Mouse (Mus musculus): ENCODE measurements around the gene Tex38. TPM values are rescaled to one million over a fixed set of nuclear protein-coding genes. Genes with fewer than 3 reads are reported as not detected.

Tex38 gene
- total and polyA plus RNA-seq, 3 experiments = 0.17 to 0.30 TPM; not detected in 1

DNA sequence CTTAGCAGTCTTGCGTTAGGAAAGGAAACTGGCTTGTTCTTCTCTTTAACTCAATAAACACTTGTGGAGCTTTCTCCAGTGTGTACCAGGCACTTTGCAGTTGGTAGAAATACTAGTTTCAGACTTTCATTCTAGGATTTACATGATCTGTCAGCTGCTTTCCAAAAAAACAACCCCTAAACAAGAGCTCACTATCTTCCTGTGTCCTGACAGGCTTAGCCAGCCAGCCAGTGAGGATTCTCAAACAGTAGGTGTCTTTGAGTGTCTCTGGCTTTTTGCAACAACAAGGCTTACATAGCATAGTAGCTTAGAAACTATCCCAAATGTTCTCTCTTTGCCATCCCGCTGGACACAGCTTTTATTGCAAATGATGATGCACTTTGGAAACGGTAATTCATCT lies 26.7 kb downstream of the Tex38 start:
- dilution Hi-C loops (cut with MboI; ENCODE audit: extremely low pct_ligation_motif_present, extremely low pct_unique_long_range_greater_than_20kb, low sequenced_read_pairs) (no loop called here), in situ Hi-C loops (cut with MboI; ENCODE audit: low pct_ligation_motif_present, low pct_unique_long_range_greater_than_20kb, low sequenced_read_pairs) (no loop called here)
- Histone ChIP-seq H3K27ac (ENCODE audit: insufficient read depth, low read depth) (no peak overlapping the region), H3K79me2 (replicated peaks; ENCODE audit: control insufficient read depth, extremely low read depth, insufficient read depth, poor library complexity, severe bottlenecking) (no peaks in the 10 kb centered on the region), H3K4me3 (replicated peaks in 1 of 3; ENCODE audit: low read depth in 2 of 3, low read length in 2 of 3, poor library complexity in 1 of 3) (no peak overlapping the region), H3K36me3 (replicated peaks in 1 of 2; ENCODE audit: control insufficient read depth in 1 of 2, insufficient read depth in 1 of 2, low read length in 1 of 2) (peaks cover 41 to 84% of the 10 kb centered on the region in 2 experiments), H3K4me1 (ENCODE audit: control insufficient read depth in 1 of 2, insufficient read depth in 2 of 2) (no peaks in the 10 kb centered on the region), H3K27me3 (replicated peaks) (no peaks in the 10 kb centered on the region), H3K9ac (ENCODE audit: insufficient read depth, low read depth) (no peak overlapping the region), H3K4me2 (ENCODE audit: insufficient read depth, low read depth, poor library complexity, severe bottlenecking) (no peak overlapping the region), H3K9me3 (replicated peaks; ENCODE audit: low read length) (no peaks in the 10 kb centered on the region)
- DNase-seq (ENCODE audit: extremely low read depth) = no peak
- TF ChIP-seq UBTF (IDR thresholded peaks at IDR 0.05; ENCODE audit: low read depth, low read length) (no peak), BHLHE40 (IDR thresholded peaks at IDR 0.05; ENCODE audit: low read depth, low read length) (no peak), EP300 (IDR thresholded peaks at IDR 0.05; ENCODE audit: low read length) (no peak), HCFC1 (IDR thresholded peaks at IDR 0.05; ENCODE audit: low read depth, low read length) (no peak), ELF1 (IDR thresholded peaks at IDR 0.05; ENCODE audit: low read depth, low read length) (no peak), MEF2A (IDR thresholded peaks at IDR 0.05; ENCODE audit: borderline replicate concordance, low read depth, low read length) (no peak), ZKSCAN1 (IDR thresholded peaks at IDR 0.05; ENCODE audit: borderline replicate concordance, low read depth, low read length) (no peak), ZNF384 (IDR thresholded peaks at IDR 0.05; ENCODE audit: low read depth, low read length) (no peak), POLR2A (IDR thresholded peaks at IDR 0.05; ENCODE audit: low read depth, low read length) (no peak), NRF1 (IDR thresholded peaks at IDR 0.05; ENCODE audit: low read depth, low read length) (no peak), RCOR1 (conservative IDR thresholded peaks at IDR 0.05; ENCODE audit: low read depth, low read length) (no peak), KAT2A (IDR thresholded peaks at IDR 0.05; ENCODE audit: insufficient replicate concordance, low read length) (no peak), E2F4 (IDR thresholded peaks at IDR 0.05; ENCODE audit: insufficient replicate concordance, low read depth, low read length) (no peak), MAZ (IDR thresholded peaks at IDR 0.05; ENCODE audit: low read depth, low read length) (no peak), CHD2 (IDR thresholded peaks at IDR 0.05; ENCODE audit: low read length) (no peak), TBP (conservative IDR thresholded peaks at IDR 0.05; ENCODE audit: low read depth, low read length) (no peak), JUN (IDR thresholded peaks at IDR 0.05; ENCODE audit: insufficient read depth, low read depth, low read length) (no peak), RAD21 (IDR thresholded peaks at IDR 0.05; ENCODE audit: low read depth, low read length) (no peak), MYC (IDR thresholded peaks at IDR 0.05; ENCODE audit: low read depth, low read length) (no peak), MAX (IDR thresholded peaks at IDR 0.05; ENCODE audit: low read length) (no peak)

DNA sequence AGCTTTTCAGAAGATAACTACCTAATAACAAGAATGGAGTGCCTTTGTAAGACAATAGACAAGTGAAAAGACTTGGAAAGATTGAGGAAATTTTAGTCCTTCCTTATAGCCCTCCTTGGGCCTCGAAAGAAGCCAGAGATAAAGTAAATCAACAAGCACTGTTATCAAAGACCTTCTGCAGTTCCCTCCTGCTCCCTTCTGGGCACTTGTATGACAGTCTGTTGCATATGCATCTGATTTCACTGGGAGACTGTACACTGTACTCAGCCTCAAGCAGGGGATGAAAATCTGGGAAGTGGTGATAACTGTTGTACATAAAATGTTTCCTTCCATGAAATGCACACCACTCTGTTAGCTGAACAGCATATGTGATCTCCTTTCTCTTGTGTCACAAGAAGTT lies 31.5 kb downstream of the Tex38 start:
- 0 out of 2 replicates have a peak, but pooled peaks cover 2% of the 10 kb centered on the region for H3K79me2 ChIP-seq (replicated peaks; ENCODE audit: control insufficient read depth, extremely low read depth, insufficient read depth, poor library complexity, severe bottlenecking)
- dilution Hi-C loops (cut with MboI; ENCODE audit: extremely low pct_ligation_motif_present, extremely low pct_unique_long_range_greater_than_20kb, low sequenced_read_pairs) = no loop called here
- no peaks in the 10 kb centered on the region for H3K27me3 ChIP-seq (replicated peaks)
- peaks cover 0 to 12% of the 10 kb centered on the region in 2 experiments; a peak in 2 of 4 replicates for H3K4me1 ChIP-seq (ENCODE audit: control insufficient read depth in 1 of 2, insufficient read depth in 2 of 2)
- no peaks in the 10 kb centered on the region for H3K9me3 ChIP-seq (replicated peaks; ENCODE audit: low read length)
- H3K4me3 ChIP-seq (replicated peaks in 1 of 3; ENCODE audit: low read depth in 2 of 3, low read length in 2 of 3, poor library complexity in 1 of 3) = no peak overlapping the region
- TF ChIP-seq CHD2 (IDR thresholded peaks at IDR 0.05; ENCODE audit: low read length) (no peak), SMC3 (IDR thresholded peaks at IDR 0.05; ENCODE audit: low read depth, low read length) (no peak), PAX5 (IDR thresholded peaks at IDR 0.05; ENCODE audit: low read length) (no peak), IRF4 (IDR thresholded peaks at IDR 0.05; ENCODE audit: low read depth, low read length) (no peak), GABPA (IDR thresholded peaks at IDR 0.05; ENCODE audit: insufficient replicate concordance, low read depth, low read length) (no peak), POLR2AphosphoS2 (IDR thresholded peaks at IDR 0.05; ENCODE audit: low read depth, low read length) (no peak), EP300 (IDR thresholded peaks at IDR 0.05; ENCODE audit: low read length) (no peak), NRF1 (IDR thresholded peaks at IDR 0.05; ENCODE audit: low read depth, low read length) (no peak), RAD21 (IDR thresholded peaks at IDR 0.05; ENCODE audit: low read depth, low read length) (no peak), RCOR1 (conservative IDR thresholded peaks at IDR 0.05; ENCODE audit: low read depth, low read length) (no peak), MEF2A (IDR thresholded peaks at IDR 0.05; ENCODE audit: borderline replicate concordance, low read depth, low read length) (no peak), MAFK (IDR thresholded peaks at IDR 0.05; ENCODE audit: insufficient replicate concordance, low read length) (no peak)
- no peak for DNase-seq (ENCODE audit: extremely low read depth)
- peaks cover 48 to 85% of the 10 kb centered on the region in 2 experiments for H3K36me3 ChIP-seq (replicated peaks in 1 of 2; ENCODE audit: control insufficient read depth in 1 of 2, insufficient read depth in 1 of 2, low read length in 1 of 2)
- H3K4me2 ChIP-seq (ENCODE audit: insufficient read depth, low read depth, poor library complexity, severe bottlenecking) = no peak overlapping the region
- no peak overlapping the region for H3K9ac ChIP-seq (ENCODE audit: insufficient read depth, low read depth)
- in situ Hi-C loops (cut with MboI; ENCODE audit: low pct_ligation_motif_present, low pct_unique_long_range_greater_than_20kb, low sequenced_read_pairs) = loop anchor here (10.0 kb wide), 1 partner anchor 75 kb away; the partner anchor contains the start of gene Mob3c
- H3K27ac ChIP-seq (ENCODE audit: insufficient read depth, low read depth) = no peak overlapping the region

Measured in CH12.LX (cell line).